Mouse (Mus musculus) liver, adult 2 months (tissue): Measurements from ENCODE around the gene Lhpp. TPM values are rescaled to one million over a fixed set of nuclear protein-coding genes. Genes with fewer than 3 reads are reported as not detected.

ENCODE experiments used
- DNase-seq: peaks from one replicate; pipeline ENCODE4 v3.0.0-alpha.2; 2011; ENCODE audit warnings: low read depth, low spot score; ENCODE audit errors: extremely low read depth
- H3K27ac ChIP-seq: fragments of 200-500 bp; replicated peaks from 2 replicates; pipeline ENCODE4 v1.5.1; 2012; ENCODE audit warnings: low read depth, mild to moderate bottlenecking, control low read depth, inconsistent platforms, low read length; ENCODE audit not compliant: insufficient read depth
- H3K27me3 ChIP-seq: fragments of 200-500 bp; 2 replicates; pipeline ENCODE4 v1.6.1; 2012; ENCODE audit warnings: mild to moderate bottlenecking, moderate library complexity, low read length, inconsistent platforms; ENCODE audit not compliant: control insufficient read depth, insufficient read depth
- H3K36me3 ChIP-seq: fragments of 200-500 bp; 2 replicates; pipeline ENCODE4 v1.6.1; 2012; ENCODE audit warnings: low read length, inconsistent platforms; ENCODE audit not compliant: control insufficient read depth, insufficient read depth
- H3K4me1 ChIP-seq: fragments of 200-500 bp; 2 replicates; pipeline ENCODE4 v1.6.1; 2011; ENCODE audit warnings: low read length; ENCODE audit not compliant: control insufficient read depth, insufficient read depth
- H3K4me3 ChIP-seq: fragments of 200-500 bp; 2 replicates; pipeline ENCODE4 v1.5.1; 2011; ENCODE audit warnings: low read depth, mild to moderate bottlenecking, control low read depth, low read length, moderate library complexity; ENCODE audit not compliant: insufficient read depth
- H3K79me2 ChIP-seq: fragments of 200-500 bp; 2 replicates; pipeline ENCODE4 v1.6.1; 2012; ENCODE audit warnings: inconsistent platforms, mild to moderate bottlenecking, low read length, moderate library complexity; ENCODE audit not compliant: control insufficient read depth, insufficient read depth
- H3K9ac ChIP-seq: fragments of 200-500 bp; 2 replicates; pipeline ENCODE4 v1.6.1; 2012; ENCODE audit warnings: low read depth, mild to moderate bottlenecking, control low read depth, inconsistent platforms, low read length
- CTCF ChIP-seq: fragments of 200-500 bp; IDR thresholded peaks from 2 replicates; pipeline ENCODE4 v1.5.1; 2011; ENCODE audit warnings: low read depth, low read length, control low read depth
- POLR2A ChIP-seq: fragments of 200-500 bp; IDR thresholded peaks from 2 replicates; pipeline ENCODE4 v1.6.1; 2011; ENCODE audit warnings: low read length, control low read depth; ENCODE audit not compliant: insufficient read depth; ENCODE audit errors: extremely low read depth
- WGBS: fragments of 180-500 bp; shearing (Covaris S2); methylation state at CpG from one replicate; pipeline ENCODE4 v1.1.7; 2018; 5-methylcytosine and 5-hydroxymethylcytosine counted together
- polyA plus RNA-seq: library from polyadenylated mRNA; depleted of rRNA; stranded (reverse); fragments of >200 nt; gene quantifications from 2 replicates; pipeline ENCODE4 v1.2.3, GENCODE M21; 2012; rRNA removed
- total RNA-seq: library from RNA; depleted of rRNA; stranded (reverse); fragments of >200 nt; gene quantifications from 2 replicates; pipeline ENCODE4 v1.2.3, GENCODE M21; 2014; rRNA removed

Gene Lhpp
- total RNA-seq (55.4 and 60.2 TPM in 2 replicates), polyA plus RNA-seq (137 and 166 TPM in 2 replicates)

- Histone ChIP-seq H3K27ac (peak within 1 kb of the TSS; percentile 67), H3K36me3 (no peaks in the 10 kb centered on the region), H3K27me3 (no peaks in the 10 kb centered on the region), H3K79me2 (peaks cover 2% of the 10 kb centered on the region; the same call in 1 of the 2 replicates), H3K4me1 (peaks cover 2% of the 10 kb centered on the region; the same call in 1 of the 2 replicates), H3K9ac (peak within 1 kb of the TSS; percentile 80), H3K4me3 (peak within 1 kb of the TSS; percentile 87)
- TF ChIP-seq POLR2A (0 out of 2 replicates have a peak, but pooled peaks have one; percentile 47), CTCF (no peak)
- WGBS: 7% methylated on average over 44 of the region's 44 CpGs
- peak; percentile 64 for DNase-seq
Observed at GRCm38 (mm10) chr7:132610468-132611318, at the start of gene Lhpp. Lhpp (plus strand) TSS chr7:132610638.

DNA sequence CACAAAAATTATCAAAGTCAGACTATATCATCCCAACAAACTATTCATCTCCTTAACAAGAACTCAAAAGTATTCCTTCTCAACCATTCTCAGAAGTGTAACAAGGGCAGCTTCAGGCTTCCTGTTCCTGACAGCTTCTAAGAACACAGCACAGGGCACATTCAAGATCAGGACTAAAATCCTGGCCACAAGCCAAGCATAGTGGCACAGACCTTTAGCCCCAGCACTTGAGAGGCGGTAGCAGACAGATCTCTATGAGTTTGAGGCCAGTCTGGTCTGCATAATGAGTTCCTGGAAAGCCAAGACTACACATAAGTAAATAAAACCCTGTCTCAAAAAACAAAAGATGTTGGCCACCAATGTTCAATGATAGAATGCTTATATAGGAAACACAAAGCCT lies 44.6 kb upstream of the Lhpp start:
- TF ChIP-seq POLR2A (no peak), CTCF (no peak)
- H3K9ac ChIP-seq: no peak overlapping the region
- no peak overlapping the region for H3K4me3 ChIP-seq
- no peak overlapping the region for H3K27ac ChIP-seq
- no peaks in the 10 kb centered on the region for H3K4me1 ChIP-seq
- no peaks in the 10 kb centered on the region for H3K27me3 ChIP-seq
- no peaks in the 10 kb centered on the region for H3K79me2 ChIP-seq
- 16% methylated on average over 1 of the region's 1 CpGs for WGBS
- peaks cover 56% of the 10 kb centered on the region for H3K36me3 ChIP-seq
- DNase-seq: no peak

- no peaks in the 10 kb centered on the region for H3K27me3 ChIP-seq
- TF ChIP-seq CTCF: no peak
- TF ChIP-seq POLR2A: no peak
- H3K9ac ChIP-seq: no peak overlapping the region
- H3K27ac ChIP-seq: no peak overlapping the region
- H3K4me3 ChIP-seq: no peak overlapping the region
- WGBS: 78% methylated on average over 6 of the region's 6 CpGs
- H3K36me3 ChIP-seq: peaks cover 29% of the 10 kb centered on the region
- H3K4me1 ChIP-seq: peaks cover 5% of the 10 kb centered on the region; the same call in 1 of the 2 replicates
- H3K79me2 ChIP-seq: no peaks in the 10 kb centered on the region
- DNase-seq: no peak
Observed at GRCm38 (mm10) chr7:132568817-132569216, 41.6 kb upstream of the Lhpp start.

DNA sequence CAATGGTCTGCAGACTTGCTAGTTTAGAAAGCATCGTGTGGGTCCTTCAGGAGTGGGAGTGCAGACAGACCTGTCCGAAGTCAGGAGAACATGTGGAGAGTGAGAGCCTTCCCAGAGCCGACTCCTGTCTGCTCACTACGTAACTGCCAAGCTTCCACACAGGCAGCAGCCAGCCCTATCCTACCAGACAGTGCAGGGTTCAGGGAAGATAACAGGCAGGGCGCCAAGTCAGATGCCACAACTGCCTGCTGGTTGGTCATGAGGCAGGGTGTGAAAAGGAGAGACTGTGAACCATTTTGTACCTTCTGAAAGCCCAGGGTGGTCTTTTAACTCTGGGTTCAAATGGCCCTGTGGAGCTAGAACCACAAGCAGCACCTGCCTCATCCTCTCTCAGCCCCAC lies 40.4 kb upstream of the Lhpp start:
- peak; percentile 65 for DNase-seq

DNA sequence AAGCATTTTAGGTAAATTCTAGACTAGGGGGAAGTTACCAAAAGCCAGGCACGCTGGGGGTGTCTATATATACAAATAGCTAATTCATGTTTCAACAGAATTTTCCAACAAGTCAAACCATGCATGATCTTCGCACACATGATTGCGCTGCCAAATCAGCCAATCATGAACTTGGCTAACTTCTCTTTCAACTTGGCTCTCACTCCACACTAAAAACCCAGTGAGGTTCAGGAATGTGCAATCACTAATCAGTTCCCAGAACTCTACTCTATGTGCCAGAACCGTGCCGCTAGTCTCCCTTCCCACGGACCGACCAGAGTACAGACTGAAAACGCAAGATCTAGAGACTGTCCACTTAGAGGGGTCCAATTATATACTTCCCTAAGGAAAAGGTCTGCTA lies 39.0 kb upstream of the Lhpp start:
- Histone ChIP-seq H3K79me2 (no peaks in the 10 kb centered on the region), H3K36me3 (peaks cover 15% of the 10 kb centered on the region; the same call in 1 of the 2 replicates), H3K27ac (no peak overlapping the region), H3K9ac (no peak overlapping the region), H3K4me3 (no peak overlapping the region), H3K27me3 (no peaks in the 10 kb centered on the region), H3K4me1 (peaks cover 10% of the 10 kb centered on the region)
- WGBS: 22% methylated on average over 8 of the region's 8 CpGs
- peak; percentile 91 for DNase-seq
- TF ChIP-seq POLR2A (no peak), CTCF (no peak)

More for the DNA sequence above, 40.4 kb upstream of the Lhpp start:
- Histone ChIP-seq H3K4me3 (no peak overlapping the region), H3K27me3 (no peaks in the 10 kb centered on the region), H3K79me2 (no peaks in the 10 kb centered on the region), H3K9ac (no peak overlapping the region), H3K4me1 (peaks cover 8% of the 10 kb centered on the region), H3K36me3 (peaks cover 21% of the 10 kb centered on the region), H3K27ac (no peak overlapping the region)
- TF ChIP-seq CTCF (no peak), POLR2A (no peak)
- WGBS: 62% methylated on average over 5 of the region's 5 CpGs

GRCm38 (mm10) chr7:132572738-132573137 lies 37.7 kb upstream of the Lhpp start:
- no peak overlapping the region for H3K27ac ChIP-seq
- H3K4me3 ChIP-seq: no peak overlapping the region
- H3K36me3 ChIP-seq: peaks cover 7% of the 10 kb centered on the region; the same call in 1 of the 2 replicates
- DNase-seq: no peak
- no peaks in the 10 kb centered on the region for H3K79me2 ChIP-seq
- WGBS: 54% methylated on average over 3 of the region's 3 CpGs
- TF ChIP-seq POLR2A: no peak
- TF ChIP-seq CTCF: no peak
- no peak overlapping the region for H3K9ac ChIP-seq
- H3K4me1 ChIP-seq: peaks cover 12% of the 10 kb centered on the region
- no peaks in the 10 kb centered on the region for H3K27me3 ChIP-seq
